Mouse (Mus musculus): Measurements from ENCODE around the gene Bex3.
"Not testable (repeated sequence)": the region's sequence is repeated elsewhere in the genome, so short reads cannot be mapped to it uniquely, and the experiment has no call there.

Bex3 gene

GRCm38 (mm10) chrX:136269743-136270392 lies at the start of gene Bex3:
TSS of gene Bex3 (plus strand) at chrX:136270253.
- DNase-seq (ENCODE audit: low spot score in 2 of 2): peak; percentile 49 to 57

- DNase-seq (ENCODE audit: low spot score in 2 of 2): no peak
Measured at GRCm38 (mm10) chrX:136223714-136224113, 46.3 kb upstream of the Bex3 start.

- DNase-seq (ENCODE audit: low spot score in 2 of 2): no peak
Measured at GRCm38 (mm10) chrX:136227768-136228167, 42.3 kb upstream of the Bex3 start.

- no peak for DNase-seq (ENCODE audit: low spot score in 2 of 2)
Measured at GRCm38 (mm10) chrX:136238118-136238517, 31.9 kb upstream of the Bex3 start.

GRCm38 (mm10) chrX:136243181-136243580 lies 26.9 kb upstream of the Bex3 start:
- DNase-seq (ENCODE audit: low spot score in 2 of 2): no peak

GRCm38 (mm10) chrX:136244574-136245229 lies 25.4 kb upstream of the Bex3 start, which contains the start of gene Tceal9:
TSS of gene Tceal9 (plus strand) at chrX:136245079.
- DNase-seq (ENCODE audit: low spot score in 2 of 2): peak; percentile 46 to 60

- no peak for DNase-seq (ENCODE audit: low spot score in 2 of 2)
Measured at GRCm38 (mm10) chrX:136245521-136246071, 24.5 kb upstream of the Bex3 start.

- no peak for DNase-seq (ENCODE audit: low spot score in 2 of 2)
Measured at GRCm38 (mm10) chrX:136248811-136249210, 21.2 kb upstream of the Bex3 start.

GRCm38 (mm10) chrX:136249671-136250070 lies 20.4 kb upstream of the Bex3 start:
- DNase-seq (ENCODE audit: low spot score in 2 of 2): no peak

- no peak for DNase-seq (ENCODE audit: low spot score in 2 of 2)
Measured at GRCm38 (mm10) chrX:136252023-136252729, 17.9 kb upstream of the Bex3 start.

- DNase-seq (ENCODE audit: low spot score in 2 of 2): no peak
Measured at GRCm38 (mm10) chrX:136267720-136268119, 2.3 kb upstream of the Bex3 start.

GRCm38 (mm10) chrX:136268173-136268572 lies 1.9 kb upstream of the Bex3 start:
- no peak for DNase-seq (ENCODE audit: low spot score in 2 of 2)

- DNase-seq (ENCODE audit: low spot score in 2 of 2): not testable (repeated sequence)
Measured at GRCm38 (mm10) chrX:136270393-136271111, 499 bp downstream of the Bex3 start.

- DNase-seq (ENCODE audit: low spot score in 2 of 2): no peak
Measured at GRCm38 (mm10) chrX:136274542-136274941, 4.5 kb downstream of the Bex3 start.

GRCm38 (mm10) chrX:136275386-136275785 lies 5.3 kb downstream of the Bex3 start:
- no peak for DNase-seq (ENCODE audit: low spot score in 2 of 2)

- no peak for DNase-seq (ENCODE audit: low spot score in 2 of 2)
Measured at GRCm38 (mm10) chrX:136277577-136277976, 7.5 kb downstream of the Bex3 start.

GRCm38 (mm10) chrX:136278401-136278800 lies 8.3 kb downstream of the Bex3 start:
- no peak for DNase-seq (ENCODE audit: low spot score in 2 of 2)

GRCm38 (mm10) chrX:136279410-136279809 lies 9.4 kb downstream of the Bex3 start:
- no peak for DNase-seq (ENCODE audit: low spot score in 2 of 2)

- peak; percentile 18 to 61 for DNase-seq (ENCODE audit: low spot score in 2 of 2)
Measured at GRCm38 (mm10) chrX:136290817-136291281, 20.8 kb downstream of the Bex3 start.

- DNase-seq (ENCODE audit: low spot score in 2 of 2): peak in 1 of 2 experiments; percentile 11
Measured at GRCm38 (mm10) chrX:136304295-136304694, 34.2 kb downstream of the Bex3 start.

- no peak for DNase-seq (ENCODE audit: low spot score in 2 of 2)
Measured at GRCm38 (mm10) chrX:136306196-136306595, 36.1 kb downstream of the Bex3 start.

- no peak for DNase-seq (ENCODE audit: low spot score in 2 of 2)
Measured at GRCm38 (mm10) chrX:136313303-136313702, 43.2 kb downstream of the Bex3 start.

Data from frontal cortex, postnatal 10 days (tissue).